9 mouse cellular contexts compared by ENCODE assay signal in the genomic region with DNA sequence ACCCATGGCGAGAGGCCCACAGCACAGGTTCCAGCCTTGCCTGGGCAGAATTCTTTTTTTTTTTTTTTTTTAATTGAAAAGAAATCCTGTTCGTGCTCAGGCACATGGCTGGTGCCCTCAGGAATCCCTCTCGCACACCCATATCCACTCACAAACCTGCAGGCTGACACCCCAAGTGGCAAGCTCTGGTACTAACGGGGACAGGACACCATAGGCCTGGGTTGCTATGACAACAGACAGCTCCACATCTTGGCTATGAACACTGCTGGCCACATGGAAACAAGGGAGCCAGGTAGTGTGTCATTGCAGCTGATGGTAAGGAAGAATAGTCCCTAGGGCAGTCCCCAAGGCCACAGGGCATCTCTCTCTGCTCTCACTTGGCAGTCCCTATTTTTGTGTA. TPM values are rescaled to one million over a fixed set of nuclear protein-coding genes. Genes with fewer than 3 reads are reported as not detected.
A peak's percentile ranks its signal among the peaks of the same experiment; 100 is the strongest.
DNase-seq lines count a peak whose midpoint lies in the region; ATAC-seq and TF ChIP-seq lines count a peak whose summit lies in the region.
"Had no signal": no experiment of that assay in that cellular context is flagged by ENCODE, and none has a peak within 500 bp of the region (broad histone marks: within the 10 kb centered on the region; RNA-seq: fewer than 3 reads in every experiment).

No protein-coding gene starts in this region.

- H3K4me3 ChIP-seq in layer of hippocampus, adult 2 months, result no peak overlapping the region
- no peak overlapping the region for H3K4me3 ChIP-seq in midbrain, embryonic 12.5 days
- H3K4me3 ChIP-seq in intestine, embryonic 16.5 days (ENCODE audit: low read length), result no peak overlapping the region
- H3K4me3 ChIP-seq: myocyte had no signal

- no peak overlapping the region for H3K4me2 ChIP-seq in midbrain, embryonic 12.5 days (replicated peaks)
- no peak overlapping the region for H3K4me2 ChIP-seq in intestine, embryonic 16.5 days (ENCODE audit: low read depth, low read length)

- no peaks in the 10 kb centered on the region for H3K36me3 ChIP-seq in midbrain, embryonic 12.5 days
- H3K36me3 ChIP-seq in intestine, embryonic 16.5 days (ENCODE audit: control insufficient read depth, insufficient read depth, low read length), result no peaks in the 10 kb centered on the region

- WGBS in midbrain, embryonic 12.5 days, result 35% methylated on average over 4 of the region's 4 CpGs
- WGBS in intestine, embryonic 16.5 days, result 51% methylated on average over 4 of the region's 4 CpGs

- peak; percentile 65 for TF ChIP-seq CTCF in layer of hippocampus, adult 2 months (conservative IDR thresholded peaks at IDR 0.05)
- peak; percentile 56; the same call in 1 of the 2 replicates for TF ChIP-seq CTCF in brain, embryonic 14.5 days (IDR thresholded peaks at IDR 0.05; ENCODE audit: borderline replicate concordance, extremely low read depth, insufficient read depth, insufficient read length)

- H3K9ac ChIP-seq in midbrain, embryonic 12.5 days (replicated peaks), result no peak overlapping the region
- H3K9ac ChIP-seq in intestine, embryonic 16.5 days (ENCODE audit: low read depth, low read length), result no peak overlapping the region

- H3K9me3 ChIP-seq in midbrain, embryonic 12.5 days, result no peaks in the 10 kb centered on the region
- H3K9me3 ChIP-seq in intestine, embryonic 16.5 days (ENCODE audit: control insufficient read depth, low read length), result no peaks in the 10 kb centered on the region

- H3K27me3 ChIP-seq in midbrain, embryonic 12.5 days, result no peaks in the 10 kb centered on the region
- no peaks in the 10 kb centered on the region for H3K27me3 ChIP-seq in intestine, embryonic 16.5 days (replicated peaks; ENCODE audit: control insufficient read depth, insufficient read depth, low read length)

- no peak for TF ChIP-seq POLR2A in brain, embryonic 14.5 days (IDR thresholded peaks at IDR 0.05; ENCODE audit: borderline replicate concordance, extremely low read depth, insufficient read depth, insufficient read length, poor library complexity, severe bottlenecking)

- H3K4me1 ChIP-seq in midbrain, embryonic 12.5 days, result peaks cover 11% of the 10 kb centered on the region
- no peaks in the 10 kb centered on the region for H3K4me1 ChIP-seq in intestine, embryonic 16.5 days (ENCODE audit: control insufficient read depth, insufficient read depth, low read length)

- no peak overlapping the region for H3K27ac ChIP-seq in layer of hippocampus, adult 2 months
- H3K27ac ChIP-seq in midbrain, embryonic 12.5 days (replicated peaks), result no peak overlapping the region
- no peak overlapping the region for H3K27ac ChIP-seq in intestine, embryonic 16.5 days (ENCODE audit: low read length)

- DNase-seq in layer of hippocampus, adult 2 months (ENCODE audit: low spot score in 2 of 2), result no peak
- DNase-seq in layer of hippocampus, postnatal 14 days (ENCODE audit: low spot score in 2 of 2), result no peak
- peak; percentile 86 for DNase-seq in brain, embryonic 14.5 days (ENCODE audit: low read depth)
- peak; percentile 36 to 69 for DNase-seq in frontal cortex, postnatal 10 days (ENCODE audit: low spot score in 2 of 2)
- DNase-seq in adipocyte (ENCODE audit: low spot score), result no peak
- no peak for DNase-seq in adrenal gland, adult 8-10 months

- ATAC-seq in midbrain, embryonic 12.5 days (ENCODE audit: low FRiP score, low read depth), result 0 out of 2 replicates have a peak, but pooled peaks have one; percentile 47
- ATAC-seq in intestine, embryonic 16.5 days, result no peak

RNA-seq across cellular contexts. Expression of a gene that starts 15.9 kb away (rescaled TPM):
- total RNA-seq in layer of hippocampus, adult 2 months (2021), result 10 to 100 TPM; 78.1 to 89.7 TPM
- total RNA-seq in layer of hippocampus, postnatal 14 days (2021), result 10 to 100 TPM; 63.2 to 69.2 TPM
- polyA plus RNA-seq in brain, embryonic 14.5 days (2012; rRNA removed), result 65.8 and 78.4 TPM in 2 replicates
- polyA plus RNA-seq in midbrain, embryonic 12.5 days (2016; fragmentation: Nextera tagmentation; extraction: Ambion mirVana), result 28.3 and 36.2 TPM in 2 replicates
- polyA plus RNA-seq in intestine, embryonic 16.5 days (2015; fragmentation: Nextera tagmentation; extraction: Ambion mirVana), result 12.4 and 12.5 TPM in 2 replicates
- 10 to 100 TPM; 46.6 to 87.7 (median 60.0) TPM for total RNA-seq in adrenal gland, adult 8-10 months (2022)

RNA-seq across cellular contexts. Expression of a gene that starts 42.7 kb away (rescaled TPM):
- 1 to 10 TPM; 3.8 to 7.9 TPM for total RNA-seq in layer of hippocampus, adult 2 months (2021)
- total RNA-seq in layer of hippocampus, postnatal 14 days (2021), result 1 to 10 TPM; 5.3 to 6.3 TPM
- 5.9 and 7.6 TPM in 2 replicates for polyA plus RNA-seq in brain, embryonic 14.5 days (2012; rRNA removed)
- polyA plus RNA-seq in midbrain, embryonic 12.5 days (2016; fragmentation: Nextera tagmentation; extraction: Ambion mirVana), result 7.5 and 8.0 TPM in 2 replicates
- polyA plus RNA-seq in intestine, embryonic 16.5 days (2015; fragmentation: Nextera tagmentation; extraction: Ambion mirVana), result 6.7 and 8.7 TPM in 2 replicates
- total RNA-seq in adrenal gland, adult 8-10 months (2022), result 1 to 10 TPM; 4.9 to 9.5 (median 7.8) TPM

Comparison
In these comparisons a context has a peak if more than half of its experiments do, and no peak if none do; other contexts are left out.
1. DNase-seq: peak in brain, embryonic 14.5 days (single experiment) and frontal cortex, postnatal 10 days (2 of 2); none in layer of hippocampus, adult 2 months (0 of 2), layer of hippocampus, postnatal 14 days (0 of 2), adipocyte (single experiment) and adrenal gland, adult 8-10 months (single experiment).